Mouse (Mus musculus) lung, adult 18-20 months (tissue): ENCODE results near the gene Dpp10.

Experiments
- DNase-seq, 2 experiments: peaks; one replicate each; pipeline ENCODE4 v3.0.0; 2022; ENCODE audit warnings: mixed read lengths in 2 of 2

The Dpp10 gene

DNA sequence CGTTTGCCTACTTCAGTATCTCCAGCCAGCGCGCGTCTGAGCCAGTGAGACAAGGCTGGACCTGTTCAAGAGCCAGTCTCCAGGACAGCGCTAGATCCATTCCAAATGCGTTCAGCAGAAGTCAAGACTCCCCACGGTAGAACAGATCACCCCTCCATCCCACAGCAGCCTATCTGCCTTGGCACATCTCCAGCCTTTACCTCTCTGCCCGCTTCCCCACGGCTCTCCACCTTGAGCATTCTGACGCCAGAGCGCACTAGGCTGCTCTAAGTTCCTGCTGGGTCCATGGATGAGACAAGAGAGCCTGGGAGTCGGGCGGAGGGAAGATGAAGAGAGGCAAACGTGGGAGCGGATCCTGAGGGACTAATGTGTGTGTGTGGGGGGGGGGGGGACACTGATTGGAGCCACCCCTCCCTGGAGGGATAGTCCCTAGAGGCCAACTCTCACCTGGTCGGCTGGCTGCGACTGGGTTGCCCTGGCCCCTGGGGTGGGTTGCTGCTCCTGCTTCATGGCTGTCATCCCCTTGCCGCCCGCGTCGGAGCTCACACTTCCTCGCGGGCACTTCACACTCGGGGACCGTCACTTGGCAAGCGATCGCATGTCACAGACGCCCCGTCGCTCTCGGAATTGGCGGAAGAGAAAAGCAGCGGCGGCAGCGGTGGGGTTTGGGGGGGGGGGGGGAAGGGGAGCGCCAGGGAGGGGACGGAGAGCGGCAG lies at the start of gene Dpp10:
Gene Dpp10 (minus strand): TSS at position 635 of the 716 bp plus-strand sequence.
- no peak for DNase-seq

- DNase-seq, result no peak
Observed at GRCm38 (mm10) chr1:124048544-124048943, 3.2 kb upstream of the Dpp10 start.

DNA sequence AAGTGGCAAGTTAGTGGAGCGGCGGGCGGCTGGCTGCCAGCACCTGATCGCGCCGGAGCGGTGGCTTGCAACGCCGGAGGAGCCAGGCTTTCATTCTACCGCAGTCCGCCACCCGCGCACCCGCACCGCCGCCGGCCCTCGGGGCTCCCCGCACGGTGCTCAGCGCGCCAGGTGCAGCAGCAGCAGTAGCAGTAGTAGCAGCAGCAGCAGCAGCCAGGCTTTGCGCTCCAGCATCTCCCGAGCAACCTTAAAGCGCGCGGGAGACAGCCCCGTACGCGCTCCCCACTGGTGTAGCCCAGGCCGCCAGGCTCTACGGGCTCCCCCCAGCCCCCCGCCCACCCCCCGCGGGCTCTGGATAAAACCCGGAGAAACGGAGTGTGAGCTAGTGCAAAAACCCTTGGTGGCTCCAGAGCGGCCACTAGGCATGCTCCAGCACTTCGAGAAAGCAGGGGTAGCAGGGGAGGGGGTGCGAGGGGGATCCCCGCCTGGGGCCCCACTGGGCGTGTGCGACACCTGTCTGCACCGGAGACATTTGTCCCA lies 472 bp upstream of the Dpp10 start:
- no peak for DNase-seq

- DNase-seq, result no peak
Observed at GRCm38 (mm10) chr1:124044161-124044560, 1.2 kb downstream of the Dpp10 start.

DNA sequence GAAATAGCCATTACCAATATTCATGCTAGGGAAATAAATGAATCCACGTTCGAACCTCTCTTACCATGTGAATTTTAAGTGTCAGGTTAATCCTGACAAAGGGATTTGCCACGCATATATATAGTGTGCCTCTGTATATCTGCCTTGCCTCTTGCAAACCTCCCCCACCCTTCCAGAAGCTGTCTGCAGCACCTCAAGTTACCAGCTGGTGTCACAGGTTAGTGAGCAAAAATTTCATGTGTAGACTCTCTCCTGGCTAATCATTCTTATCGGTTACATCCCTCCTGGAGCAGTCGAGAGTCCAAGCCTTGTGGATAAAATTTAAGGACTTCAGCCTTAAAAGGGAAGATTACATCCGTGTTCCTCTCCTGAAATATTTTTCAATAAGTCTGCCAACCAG lies 1.9 kb downstream of the Dpp10 start:
- no peak for DNase-seq

DNA sequence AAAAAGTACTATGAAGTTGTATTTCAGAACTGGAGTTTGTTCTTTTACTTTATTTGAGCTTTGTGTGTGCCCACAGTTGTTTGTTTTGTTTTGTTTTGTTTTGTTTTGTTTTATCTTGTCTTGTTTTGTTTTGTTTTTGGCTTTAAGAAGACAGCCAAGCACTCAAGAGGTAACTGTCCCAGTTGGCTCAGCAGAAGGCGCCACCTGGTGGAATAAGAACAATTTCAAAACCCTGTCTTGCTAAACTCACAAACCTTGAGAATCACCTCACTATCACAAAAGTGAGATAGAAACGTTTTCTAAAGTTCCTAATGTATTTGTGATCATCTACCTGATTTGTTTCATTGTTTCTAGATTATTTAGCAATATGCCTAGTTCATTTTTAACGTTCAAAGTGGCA lies 3.8 kb downstream of the Dpp10 start:
- no peak for DNase-seq

DNA sequence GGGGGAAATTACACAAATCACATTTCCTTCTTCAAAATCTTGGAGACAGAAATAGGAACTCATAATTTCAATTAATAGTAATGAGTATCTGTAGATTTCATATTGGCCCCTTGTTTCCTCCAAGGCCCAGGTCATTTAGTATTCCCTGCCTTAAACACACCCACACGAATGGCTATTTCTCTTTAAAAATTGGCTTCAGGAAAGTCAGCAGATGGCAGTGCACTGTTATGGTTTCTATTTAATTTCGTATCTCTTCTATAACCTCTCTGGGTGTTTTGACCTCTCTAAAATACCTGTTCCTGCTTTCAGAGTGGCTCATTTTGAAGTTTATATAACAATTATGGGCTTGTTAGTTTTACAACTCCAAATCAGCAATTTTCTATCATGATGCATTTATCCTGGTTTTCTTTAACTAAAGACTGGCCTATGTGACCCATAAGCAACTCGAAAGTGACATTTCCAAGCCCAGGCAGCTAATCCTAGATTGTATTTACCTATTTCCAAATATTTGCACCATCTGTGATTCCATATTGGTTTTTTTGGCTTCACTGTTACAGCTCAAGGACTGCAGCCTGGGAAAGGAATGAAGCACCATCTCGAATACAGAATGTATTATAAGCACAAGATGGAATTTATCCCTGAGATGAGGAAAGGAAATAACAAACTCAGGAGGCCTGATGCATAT lies 9.9 kb downstream of the Dpp10 start:
- DNase-seq, result no peak

- DNase-seq, result no peak
Observed at GRCm38 (mm10) chr1:124032677-124033076, 12.7 kb downstream of the Dpp10 start.

GRCm38 (mm10) chr1:124031968-124032367 lies 13.4 kb downstream of the Dpp10 start:
- no peak for DNase-seq

DNA sequence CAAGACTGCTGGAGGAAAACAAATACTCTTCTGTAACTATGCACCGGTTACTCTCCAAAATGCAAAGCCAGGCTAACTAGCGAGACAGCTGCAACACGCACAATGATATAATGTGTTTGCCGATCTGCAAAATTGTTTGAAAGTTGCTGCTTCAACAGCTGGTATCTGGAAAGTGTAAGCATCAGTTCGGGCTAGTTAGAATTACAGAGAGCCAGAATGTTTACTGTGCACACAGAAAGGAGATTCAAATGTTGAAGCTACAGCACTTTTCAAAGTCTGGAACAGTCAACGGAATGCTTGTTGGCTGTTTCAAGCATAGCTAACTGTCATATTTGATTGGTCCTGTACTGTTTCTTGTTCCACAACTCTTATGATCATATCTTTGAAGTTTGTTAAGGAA lies 42.6 kb downstream of the Dpp10 start:
- DNase-seq, result no peak

DNA sequence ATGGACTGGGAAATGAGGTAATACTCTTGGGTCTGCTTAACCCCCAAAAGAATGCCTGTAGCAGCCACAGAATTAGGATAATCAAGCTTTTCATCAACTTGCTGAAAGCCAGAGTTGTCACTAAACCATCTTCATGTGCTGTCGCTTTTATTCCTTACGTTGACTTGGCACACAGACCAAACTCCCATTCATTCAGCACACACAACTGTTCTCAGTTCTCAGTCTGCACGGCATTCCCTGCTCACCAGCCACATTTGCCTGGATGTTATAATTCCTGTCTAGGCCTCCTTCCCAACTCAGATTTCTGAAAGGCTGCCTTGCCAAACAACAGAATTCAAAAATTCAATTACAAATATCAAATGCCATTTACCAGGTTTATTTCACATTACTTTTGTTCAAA lies 49.6 kb downstream of the Dpp10 start:
- no peak for DNase-seq

- DNase-seq, result no peak
Observed at GRCm38 (mm10) chr1:123985324-123986024, 59.9 kb downstream of the Dpp10 start.

DNA sequence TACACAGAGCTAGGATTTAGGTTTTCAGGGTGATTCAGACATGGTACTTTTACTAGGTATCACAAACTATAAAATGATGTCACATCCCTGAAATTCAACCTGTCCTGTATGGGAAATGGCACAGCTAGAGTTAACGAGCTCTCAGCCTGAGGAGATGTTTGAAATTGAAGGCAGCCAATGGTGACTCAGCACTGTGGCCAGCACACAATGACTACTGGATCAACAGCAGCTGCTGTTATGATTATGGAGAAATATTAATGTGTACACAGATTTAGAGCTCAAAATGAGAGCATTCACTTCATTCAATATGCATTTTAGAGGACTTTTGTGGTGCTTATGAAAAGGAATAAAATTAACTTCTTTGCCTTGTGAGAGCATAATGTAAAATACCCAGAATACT lies 66.8 kb downstream of the Dpp10 start:
- no peak for DNase-seq

GRCm38 (mm10) chr1:123974621-123975020 lies 70.7 kb downstream of the Dpp10 start:
- DNase-seq, result no peak

DNA sequence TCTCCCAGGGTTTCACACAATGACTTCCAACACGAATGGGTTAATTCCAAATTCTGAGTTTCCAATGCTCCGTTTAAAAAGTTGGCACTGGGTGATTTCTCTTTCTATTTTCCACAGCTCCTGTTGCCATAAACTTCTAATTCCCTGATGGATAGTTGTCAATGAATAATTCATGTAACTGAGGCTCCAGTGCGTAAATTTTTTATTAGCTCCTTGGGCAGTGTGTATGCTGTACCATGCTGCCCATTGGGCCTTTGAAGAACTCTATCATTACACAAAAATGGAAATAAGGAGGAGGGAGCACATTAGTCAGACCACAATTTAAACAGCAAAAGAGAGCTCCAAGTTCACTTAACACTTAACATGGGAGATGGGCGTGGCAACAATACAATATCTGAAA lies 99.2 kb downstream of the Dpp10 start:
- DNase-seq, result no peak

GRCm38 (mm10) chr1:123940826-123941225 lies 104.5 kb downstream of the Dpp10 start:
- DNase-seq, result no peak

- no peak for DNase-seq
Observed at GRCm38 (mm10) chr1:123933812-123934727, 111.3 kb downstream of the Dpp10 start.

- no peak for DNase-seq
Observed at GRCm38 (mm10) chr1:123928003-123928370, 117.4 kb downstream of the Dpp10 start.

DNA sequence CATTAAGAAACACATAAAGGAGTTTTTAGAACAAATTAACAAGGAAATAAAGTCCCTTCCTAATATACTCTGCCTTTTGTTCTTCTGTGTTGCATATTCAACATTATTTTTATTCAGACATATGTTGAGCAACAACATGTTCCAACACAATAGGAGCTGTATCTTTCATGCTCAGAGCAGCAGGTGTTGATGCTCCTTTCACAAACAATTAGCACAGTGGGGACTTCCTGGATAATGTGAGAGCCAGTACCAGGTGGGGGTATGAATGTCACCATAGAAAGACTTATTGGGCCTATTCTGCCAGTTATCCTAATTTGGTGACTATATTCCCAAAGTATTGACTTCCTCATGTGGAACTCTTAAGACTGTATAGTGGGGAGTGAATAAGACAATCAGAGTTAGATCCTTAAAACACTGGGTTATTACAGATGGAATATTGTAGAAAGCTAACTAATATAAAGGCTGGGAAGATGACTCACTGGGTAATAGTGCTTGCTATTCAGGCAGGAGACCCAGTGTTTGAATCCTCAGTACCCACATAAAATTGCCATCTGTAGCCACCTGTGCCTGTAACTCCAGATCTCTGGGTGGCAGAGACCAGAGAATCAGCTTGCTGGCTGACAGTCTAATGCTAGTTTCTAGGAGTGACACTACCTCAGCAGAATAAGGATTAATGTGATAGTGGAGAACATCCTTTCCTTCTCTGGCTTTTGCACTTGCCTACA lies 117.9 kb downstream of the Dpp10 start:
- no peak for DNase-seq

DNA sequence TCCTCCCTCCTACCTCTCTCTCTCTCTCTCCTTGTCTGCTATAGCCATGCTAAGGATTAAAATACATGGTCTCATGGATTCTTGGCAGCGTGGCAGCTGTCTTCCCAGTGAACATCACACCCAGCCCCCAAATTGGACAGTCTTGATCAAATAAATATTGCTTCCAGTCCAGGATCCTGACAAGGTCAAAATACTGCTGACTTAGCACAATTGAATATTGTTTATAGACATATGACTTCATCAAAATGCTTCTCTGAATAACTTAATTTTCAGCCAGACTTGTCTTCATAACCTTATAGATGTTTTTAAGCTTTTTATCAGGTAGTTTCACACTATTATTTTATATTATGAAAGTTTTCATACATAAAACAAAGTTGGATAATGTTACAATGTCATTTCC lies 120.5 kb downstream of the Dpp10 start:
- DNase-seq, result no peak

- no peak for DNase-seq
Observed at GRCm38 (mm10) chr1:123923907-123924306, 121.5 kb downstream of the Dpp10 start.

DNA sequence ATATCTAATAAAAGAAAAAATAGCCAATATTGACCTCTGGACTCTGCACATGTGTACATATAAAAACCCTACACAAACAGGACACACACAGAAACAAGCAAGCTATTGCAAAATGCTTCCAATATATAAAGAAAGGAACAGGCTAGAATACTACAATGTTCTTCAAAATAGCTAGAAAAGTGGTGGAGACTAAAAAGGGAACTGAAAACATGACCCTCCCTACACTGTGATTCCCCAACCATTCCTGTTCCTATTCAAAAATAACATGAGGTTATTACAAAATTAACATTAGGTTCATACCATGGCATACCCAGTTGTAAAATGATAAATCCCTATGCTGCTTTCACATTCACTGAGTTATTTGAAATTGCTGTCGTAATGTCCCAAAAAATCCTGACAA lies 125.8 kb downstream of the Dpp10 start:
- DNase-seq, result no peak
